Mouse (Mus musculus): ENCODE data around the gene Smim15. TPM values are rescaled to one million over a fixed set of nuclear protein-coding genes. Genes with fewer than 3 reads are reported as not detected.

Gene Smim15
- polyA plus RNA-seq, 1 experiment from 2014 or later, result 28.7 TPM

GRCm38 (mm10) chr13:108095617-108096016, 51.4 kb downstream of the Smim15 start:
- no peak overlapping the region for H3K9ac ChIP-seq
- WGBS, result 74% methylated on average over 7 of the region's 7 CpGs
- no peaks in the 10 kb centered on the region for H3K27me3 ChIP-seq
- H3K9me3 ChIP-seq (replicated peaks), result no peaks in the 10 kb centered on the region
- peaks cover 9% of the 10 kb centered on the region for H3K4me1 ChIP-seq (replicated peaks)
- no peaks in the 10 kb centered on the region for H3K36me3 ChIP-seq
- no peak for ATAC-seq (replicated peaks; ENCODE audit: insufficient number of reproducible peaks, insufficient read depth, low FRiP score, low read depth)
- H3K27ac ChIP-seq, result no peak overlapping the region
- H3K4me2 ChIP-seq, result no peak overlapping the region
- no peak overlapping the region for H3K4me3 ChIP-seq

DNA sequence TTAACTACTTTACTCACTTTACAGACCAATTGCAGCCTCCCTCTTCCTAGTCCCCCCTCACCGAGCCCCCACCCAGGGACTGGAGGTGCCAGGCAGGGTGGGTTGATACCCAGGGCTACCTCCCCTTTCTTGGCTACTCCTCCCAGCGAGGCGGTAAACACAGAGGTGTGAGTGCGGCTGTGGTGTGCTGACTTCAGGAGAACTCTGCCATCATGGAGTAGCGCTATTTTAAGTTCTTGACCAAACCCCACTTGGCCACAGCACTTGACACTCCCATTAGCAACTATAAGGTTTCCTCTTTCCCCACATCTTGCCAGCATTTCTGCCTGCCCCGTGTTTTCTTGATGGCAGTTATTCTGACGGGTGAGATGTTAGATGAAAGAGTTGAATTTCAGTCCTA, 52.2 kb downstream of the Smim15 start:
- ATAC-seq (replicated peaks; ENCODE audit: insufficient number of reproducible peaks, insufficient read depth, low FRiP score, low read depth), result no peak
- Histone ChIP-seq H3K36me3 (no peaks in the 10 kb centered on the region), H3K27ac (no peak overlapping the region), H3K4me1 (replicated peaks) (peaks cover 12% of the 10 kb centered on the region), H3K9me3 (replicated peaks) (no peaks in the 10 kb centered on the region), H3K4me3 (no peak overlapping the region), H3K4me2 (peak overlapping the region; percentile 11; the same call in 1 of the 2 replicates), H3K27me3 (no peaks in the 10 kb centered on the region), H3K9ac (no peak overlapping the region)
- 47% methylated on average over 7 of the region's 7 CpGs for WGBS

Other genes with a start within 250 kb of the Smim15 start
- gene Ndufaf2, start 114.2 kb downstream of the Smim15 start, polyA plus RNA-seq (2015; fragmentation: Nextera tagmentation; extraction: Ambion mirVana), result 51.7 and 58.8 TPM in 2 replicates
- gene Ercc8, start 114.3 kb downstream of the Smim15 start, polyA plus RNA-seq (2015; fragmentation: Nextera tagmentation; extraction: Ambion mirVana), result 9.3 and 12.3 TPM in 2 replicates
- 2.8 and 3.7 TPM in 2 replicates for gene Elovl7, start 170.0 kb downstream of the Smim15 start, polyA plus RNA-seq (2015; fragmentation: Nextera tagmentation; extraction: Ambion mirVana)